In genomic region chr15:86213753-86214548, GRCm38 (mm10) we compare ENCODE assay signal across 8 mouse cellular contexts. TPM values are rescaled to one million over a fixed set of nuclear protein-coding genes. Genes with fewer than 3 reads are reported as not detected.
DNase-seq lines count a peak whose midpoint lies in the region; ATAC-seq and TF ChIP-seq lines count a peak whose summit lies in the region.

TSS of gene Tbc1d22a (plus strand) at chr15:86214459.

- peaks cover 21% of the 10 kb centered on the region for H3K36me3 ChIP-seq in E14TG2a.4 (ENCODE audit: insufficient read depth, low read length)
- H3K36me3 ChIP-seq in forebrain, embryonic 13.5 days (ENCODE audit: poor library complexity, severe bottlenecking) = no peaks in the 10 kb centered on the region
- no peaks in the 10 kb centered on the region for H3K36me3 ChIP-seq in liver, postnatal 0 days (replicated peaks; ENCODE audit: insufficient read depth, low read length)
- H3K36me3 ChIP-seq in neural tube, embryonic 14.5 days (ENCODE audit: control insufficient read depth, insufficient read depth, low read length) = no peaks in the 10 kb centered on the region

- H3K27ac ChIP-seq in forebrain, embryonic 13.5 days = peak within 1 kb of the TSS; percentile 82
- H3K27ac ChIP-seq in liver, postnatal 0 days (ENCODE audit: low read depth) = peak within 1 kb of the TSS; percentile 97
- peak within 1 kb of the TSS; percentile 87 for H3K27ac ChIP-seq in neural tube, embryonic 14.5 days (ENCODE audit: low read depth, low read length)

- no peak for TF ChIP-seq CTCF in E14TG2a.4 (conservative IDR thresholded peaks at IDR 0.05; ENCODE audit: low read length)
- TF ChIP-seq CTCF in liver, postnatal 0 days (IDR thresholded peaks at IDR 0.05; ENCODE audit: low read depth) = no peak

- intact Hi-C loops in heart, postnatal 10 days (cut with DNase I) = loop anchor here (10.0 kb wide), 1 partner anchor 159 kb away; the partner anchor contains the start of gene Gramd4

- peaks cover 32% of the 10 kb centered on the region for H3K4me1 ChIP-seq in E14TG2a.4 (replicated peaks; ENCODE audit: low read depth, low read length)
- peaks cover 27% of the 10 kb centered on the region for H3K4me1 ChIP-seq in forebrain, embryonic 13.5 days
- H3K4me1 ChIP-seq in liver, postnatal 0 days (ENCODE audit: insufficient read depth) = peaks cover 13% of the 10 kb centered on the region
- peaks cover 20% of the 10 kb centered on the region for H3K4me1 ChIP-seq in neural tube, embryonic 14.5 days (ENCODE audit: control insufficient read depth, insufficient read depth, low read length)

- ATAC-seq in forebrain, embryonic 13.5 days = peak; percentile 95
- ATAC-seq in liver, postnatal 0 days = peak; percentile 94
- peak; percentile 93 for ATAC-seq in neural tube, embryonic 14.5 days (ENCODE audit: low read depth)

- H3K9me3 ChIP-seq in E14TG2a.4 (ENCODE audit: low read length) = no peaks in the 10 kb centered on the region
- H3K9me3 ChIP-seq in forebrain, embryonic 13.5 days (replicated peaks) = no peaks in the 10 kb centered on the region
- no peaks in the 10 kb centered on the region for H3K9me3 ChIP-seq in liver, postnatal 0 days (ENCODE audit: low read length)
- no peaks in the 10 kb centered on the region for H3K9me3 ChIP-seq in neural tube, embryonic 14.5 days (ENCODE audit: control insufficient read depth, low read length)

- H3K9ac ChIP-seq in forebrain, embryonic 13.5 days = peak within 1 kb of the TSS; percentile 87
- H3K9ac ChIP-seq in liver, postnatal 0 days (replicated peaks) = peak within 1 kb of the TSS; percentile 92
- H3K9ac ChIP-seq in neural tube, embryonic 14.5 days (replicated peaks; ENCODE audit: low read depth, low read length) = peak within 1 kb of the TSS; percentile 88

- no peaks in the 10 kb centered on the region for H3K27me3 ChIP-seq in E14TG2a.4 (ENCODE audit: insufficient read depth, low read length)
- no peaks in the 10 kb centered on the region for H3K27me3 ChIP-seq in forebrain, embryonic 13.5 days
- no peaks in the 10 kb centered on the region for H3K27me3 ChIP-seq in liver, postnatal 0 days (ENCODE audit: insufficient read depth, low read length)
- no peaks in the 10 kb centered on the region for H3K27me3 ChIP-seq in neural tube, embryonic 14.5 days (ENCODE audit: control insufficient read depth, insufficient read depth, low read length)

- peak within 1 kb of the TSS; percentile 97 for H3K4me3 ChIP-seq in E14TG2a.4 (replicated peaks; ENCODE audit: low read length)
- H3K4me3 ChIP-seq in forebrain, embryonic 13.5 days = peak within 1 kb of the TSS; percentile 78
- peak within 1 kb of the TSS; percentile 92 for H3K4me3 ChIP-seq in liver, postnatal 0 days (ENCODE audit: low read depth, low read length)
- peak within 1 kb of the TSS; percentile 89 for H3K4me3 ChIP-seq in neural tube, embryonic 14.5 days (ENCODE audit: low read depth, low read length)

- DNase-seq in c-Kit-positive CD71-positive TER-119-positive erythroid progenitor cells, embryonic 14.5 days (ENCODE audit: low spot score) = peak; percentile 93
- DNase-seq in heart, postnatal 10 days = peak; percentile 95 to 97
- DNase-seq in large intestine, adult 2 months (ENCODE audit: low read depth, low spot score) = peak; percentile 93
- peak; percentile 96 for DNase-seq in liver, postnatal 0 days
- DNase-seq in testis, postnatal 10 days (ENCODE audit: low spot score) = peak; percentile 93

- H3K4me2 ChIP-seq in forebrain, embryonic 13.5 days = peak within 1 kb of the TSS; percentile 99
- peak within 1 kb of the TSS; percentile 91 for H3K4me2 ChIP-seq in liver, postnatal 0 days (ENCODE audit: low read depth, low read length)
- peak within 1 kb of the TSS; percentile 99 for H3K4me2 ChIP-seq in neural tube, embryonic 14.5 days (ENCODE audit: low read depth, low read length)

- under 1% methylated on average over 64 of the region's 64 CpGs for WGBS in forebrain, embryonic 13.5 days
- under 1% methylated on average over 64 of the region's 64 CpGs for WGBS in large intestine, adult 2 months
- under 1% methylated on average over 64 of the region's 64 CpGs for WGBS in liver, postnatal 0 days (ENCODE audit: insufficient replicate concordance)
- under 1% methylated on average over 64 of the region's 64 CpGs for WGBS in neural tube, embryonic 14.5 days

- TF ChIP-seq EP300 in liver, postnatal 0 days (IDR thresholded peaks at IDR 0.05; ENCODE audit: low read depth) = peak; percentile 31; the same call in 1 of the 2 replicates

RNA-seq across cellular contexts. Expression of gene Tbc1d22a, which starts in this region (rescaled TPM):
- polyA plus RNA-seq in forebrain, embryonic 13.5 days (2015; fragmentation: Nextera tagmentation; extraction: Ambion mirVana) = 10.1 and 10.7 TPM in 2 replicates
- 10 to 100 TPM; 19.0 to 23.1 TPM for total RNA-seq in heart, postnatal 10 days (2021)
- polyA plus RNA-seq in large intestine, adult 2 months (2012; rRNA removed) = 30.9 and 46.2 TPM in 2 replicates
- polyA plus RNA-seq in liver, postnatal 0 days (2015; fragmentation: Nextera tagmentation; extraction: Ambion mirVana) = 6.0 and 6.4 TPM in 2 replicates
- 8.9 and 10.1 TPM in 2 replicates for polyA plus RNA-seq in neural tube, embryonic 14.5 days (2014; fragmentation: Nextera tagmentation; extraction: Ambion mirVana)

Comparison
In these comparisons a context has a peak if more than half of its experiments do, and no peak if none do; other contexts are left out.
1. Peak in every context shown above with its lines: DNase-seq, ATAC-seq, H3K4me3 ChIP-seq and H3K27ac ChIP-seq.